Mouse (Mus musculus): Measurements from ENCODE around the gene Cntf.

Gene Cntf

DNA sequence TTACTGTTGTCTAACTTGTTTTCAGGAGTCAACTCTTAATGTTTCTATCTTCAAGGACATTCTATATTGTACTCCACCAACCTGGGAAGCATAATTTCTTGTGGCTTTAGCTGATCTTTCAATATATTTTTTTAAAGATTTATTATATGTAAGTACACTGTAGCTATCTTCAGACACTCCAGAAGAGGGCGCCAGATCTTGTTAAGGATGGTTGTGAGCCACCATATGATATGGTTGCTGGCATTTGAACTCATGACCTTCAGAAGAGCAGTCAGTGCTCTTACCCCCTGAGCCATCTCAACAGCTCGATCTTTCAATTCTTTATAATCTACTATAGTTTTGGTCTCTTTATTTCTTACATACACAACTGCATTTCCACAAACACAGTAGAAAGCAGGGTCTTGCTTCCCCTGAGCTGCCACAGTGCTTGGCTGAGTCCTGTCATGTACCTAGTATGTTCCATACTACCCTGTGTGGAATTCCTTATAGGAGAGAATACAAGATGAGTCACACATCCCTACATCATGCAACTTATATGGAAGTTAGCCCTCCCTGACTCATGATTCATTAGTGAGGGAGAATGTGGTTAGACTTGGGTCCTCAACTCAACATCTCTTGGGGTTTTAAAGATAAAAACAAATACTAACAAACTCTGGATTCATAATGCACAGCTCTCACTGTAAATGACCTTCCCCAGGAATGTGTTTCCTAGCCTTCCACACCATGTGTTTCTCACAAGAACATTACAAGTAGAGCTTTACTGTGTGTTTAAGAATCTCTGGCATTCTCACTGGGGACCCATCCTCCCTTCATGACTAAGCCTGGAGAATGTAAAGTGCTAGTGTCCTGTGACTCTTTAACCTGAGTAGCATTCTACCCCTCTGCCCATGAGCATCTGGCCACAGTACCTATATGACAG lies 3.0 kb downstream of the Cntf start:
- DNase-seq, result peak; percentile 12 to 38

DNA sequence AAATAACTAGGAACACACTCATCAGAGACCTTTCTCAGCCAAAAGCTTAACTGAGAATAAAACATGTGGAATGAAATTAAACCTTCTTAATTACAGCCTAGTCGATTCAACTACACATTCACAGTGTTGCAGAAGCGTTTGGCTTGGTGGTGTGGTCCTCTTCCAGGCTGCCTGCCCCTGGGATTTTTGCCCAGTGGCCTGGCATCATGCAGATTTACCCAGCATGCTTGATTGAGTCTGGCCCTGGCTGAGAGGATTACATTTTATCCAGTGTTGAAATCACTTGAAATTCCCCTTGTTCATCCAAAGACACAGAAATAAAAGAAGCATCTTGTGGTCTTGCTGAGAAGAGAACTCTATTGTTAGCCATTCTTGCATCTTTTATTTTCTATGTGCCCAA lies 5.8 kb downstream of the Cntf start:
- DNase-seq, result peak; percentile 46 to 68

DNA sequence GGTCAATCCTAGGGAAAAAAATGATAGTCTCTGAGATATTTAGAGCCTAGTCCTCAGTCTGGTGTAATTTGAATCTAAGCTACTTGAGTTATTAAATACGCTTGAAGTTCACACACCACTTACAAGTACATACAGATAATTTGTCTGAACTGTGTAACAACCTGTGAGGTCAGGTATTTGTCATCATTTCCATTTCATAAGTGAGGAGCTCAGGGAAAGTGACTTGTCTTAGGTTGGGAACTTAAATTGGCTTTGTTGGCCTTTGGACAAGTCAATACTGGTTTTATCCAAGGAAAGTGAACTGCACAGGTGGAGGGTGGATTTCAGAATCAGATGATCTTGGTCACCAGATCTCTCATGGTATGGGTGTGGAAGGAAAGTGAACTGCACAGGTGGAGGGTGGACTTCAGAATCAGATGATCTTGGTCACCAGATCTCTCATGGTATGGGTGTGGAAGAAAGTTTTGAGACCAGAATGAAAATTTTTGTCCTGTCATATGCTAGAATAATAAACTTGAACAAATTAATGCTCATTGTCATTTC lies 6.4 kb downstream of the Cntf start:
- no peak for DNase-seq

DNA sequence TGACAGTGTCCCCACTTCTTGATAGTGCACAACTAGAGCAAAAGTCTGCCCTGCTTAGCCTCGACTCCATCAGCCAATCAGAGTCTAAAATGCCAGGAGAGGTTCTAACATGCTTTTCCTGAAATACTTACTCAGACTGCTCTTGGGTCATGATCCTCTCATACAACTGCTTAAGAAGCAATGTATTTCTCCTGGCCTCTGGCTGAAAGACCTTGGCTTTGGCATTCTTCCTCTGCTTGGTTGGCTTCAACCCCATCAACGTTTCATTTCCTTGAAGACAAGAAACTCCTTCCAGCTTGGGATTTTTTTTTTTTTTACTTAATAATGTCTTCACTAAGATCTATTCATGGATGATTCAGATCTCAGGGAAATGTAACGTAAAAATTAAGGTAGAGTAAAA lies 9.1 kb downstream of the Cntf start:
- DNase-seq, result no peak

DNA sequence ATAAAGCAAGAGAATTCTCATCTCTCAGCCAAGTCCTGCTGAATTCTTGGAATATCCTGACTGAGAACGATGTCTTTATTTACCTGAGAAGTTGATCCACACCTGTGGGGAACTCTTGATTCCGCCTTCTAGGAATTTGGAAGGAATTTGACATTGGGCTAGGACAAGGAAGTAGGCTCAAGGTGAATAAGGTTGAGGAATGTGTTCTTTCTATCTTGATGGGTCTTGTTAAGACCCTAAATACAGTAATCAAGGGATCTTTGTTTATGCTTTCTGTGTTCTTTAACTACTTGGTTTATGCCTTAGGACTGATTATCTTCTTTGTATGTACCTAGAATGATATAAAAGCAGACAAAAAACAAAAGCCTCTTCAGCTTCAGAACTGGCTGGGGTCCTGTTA lies 33.5 kb downstream of the Cntf start:
- DNase-seq, result no peak

DNA sequence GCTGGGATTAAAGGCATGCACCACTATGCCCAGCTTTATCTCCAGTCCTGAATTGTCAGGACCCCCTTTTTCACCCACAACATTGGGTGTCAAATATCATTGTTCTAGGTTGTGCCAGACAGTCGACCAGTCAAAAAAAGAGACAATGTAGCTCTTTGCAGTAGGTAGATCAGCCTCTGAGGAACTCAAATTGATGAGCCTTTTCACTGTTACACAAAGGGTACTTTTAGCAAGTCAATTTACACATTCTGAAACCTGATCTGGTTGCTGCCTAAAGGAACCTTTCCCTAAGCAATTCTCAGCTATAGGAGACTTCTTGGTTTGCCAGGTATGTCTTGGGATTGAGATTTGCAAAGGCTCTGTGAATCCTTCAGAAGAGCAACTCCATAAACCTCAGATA lies 34.4 kb downstream of the Cntf start:
- no peak for DNase-seq

DNA sequence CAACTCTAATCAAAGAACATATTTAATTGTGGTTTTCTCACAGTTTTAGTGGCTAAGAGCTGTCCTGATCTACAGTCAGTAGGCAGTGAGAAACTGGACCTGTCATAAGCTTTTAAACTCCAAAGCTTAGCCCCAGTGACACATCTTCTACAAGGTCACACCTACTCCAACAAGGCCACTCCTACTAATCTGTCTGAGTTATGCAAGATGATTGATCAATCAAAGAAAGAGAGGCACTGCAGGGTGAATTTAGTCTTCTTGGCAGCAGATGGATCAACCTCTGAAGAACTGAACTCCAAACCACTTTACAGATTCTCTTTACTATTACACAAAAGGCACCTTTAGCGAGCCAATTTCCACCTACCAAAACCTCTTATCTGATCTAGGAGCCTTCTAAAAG lies 39.6 kb downstream of the Cntf start:
- DNase-seq, result no peak

DNA sequence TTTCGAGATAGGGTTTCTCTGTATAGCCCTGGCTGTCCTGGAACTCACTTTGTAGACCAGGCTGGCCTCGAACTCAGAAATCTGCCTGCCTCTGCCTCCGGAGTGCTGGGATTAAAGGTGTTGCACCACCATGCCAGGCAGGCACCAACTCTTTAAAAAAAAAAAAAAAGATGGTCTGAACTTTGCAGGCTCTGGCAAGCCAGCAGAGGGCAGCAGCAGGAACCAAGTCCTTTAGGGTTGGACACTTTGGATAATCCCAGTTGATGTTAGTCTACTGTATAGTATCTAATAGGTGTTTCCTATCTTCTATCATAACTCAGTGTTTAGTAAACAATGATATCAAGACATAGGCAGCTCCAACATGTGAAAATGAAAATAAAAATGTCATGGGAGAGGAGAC lies 43.1 kb downstream of the Cntf start:
- peak; percentile 50 to 85 for DNase-seq

DNA sequence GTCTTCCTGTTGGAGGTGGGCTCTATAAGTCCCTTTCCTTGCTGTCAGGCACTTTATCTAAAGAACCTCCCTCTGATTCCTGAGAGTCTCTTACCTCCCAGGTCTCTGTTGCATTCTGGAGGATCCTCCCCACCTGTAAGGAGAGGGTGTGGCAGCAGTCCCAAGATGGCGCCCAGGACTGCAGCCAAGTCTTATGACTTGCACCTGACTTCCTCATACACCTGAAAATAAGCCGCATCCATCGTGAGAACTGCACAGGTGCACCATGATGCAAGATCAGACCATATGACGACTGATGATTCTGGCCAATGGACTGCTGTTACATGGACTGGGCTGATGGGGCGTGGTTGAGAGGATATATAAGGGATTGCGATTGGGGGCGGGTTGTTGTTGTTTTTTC lies 43.8 kb downstream of the Cntf start:
- peak in 1 of 2 experiments; percentile 46 for DNase-seq

DNA sequence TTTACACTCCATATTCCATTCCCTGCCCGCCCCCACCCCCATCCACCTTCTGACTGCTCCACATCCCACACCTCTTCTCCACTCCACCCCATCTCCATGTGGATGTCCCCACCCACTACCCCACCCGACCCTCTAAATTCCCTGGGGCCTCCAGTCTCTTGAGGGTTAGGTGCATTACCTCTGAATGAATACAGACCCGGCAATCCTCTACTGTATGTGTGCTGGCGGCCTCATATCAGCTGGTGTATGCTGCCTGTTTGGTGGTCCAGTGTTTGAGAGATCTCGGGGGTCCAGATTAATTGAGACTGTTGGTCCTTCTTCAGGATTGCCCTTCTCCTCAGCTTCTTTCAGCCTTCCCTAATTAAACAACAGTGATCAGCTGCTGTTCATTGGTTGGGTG lies 44.5 kb downstream of the Cntf start:
- DNase-seq, result peak in 1 of 2 experiments; percentile 60

DNA sequence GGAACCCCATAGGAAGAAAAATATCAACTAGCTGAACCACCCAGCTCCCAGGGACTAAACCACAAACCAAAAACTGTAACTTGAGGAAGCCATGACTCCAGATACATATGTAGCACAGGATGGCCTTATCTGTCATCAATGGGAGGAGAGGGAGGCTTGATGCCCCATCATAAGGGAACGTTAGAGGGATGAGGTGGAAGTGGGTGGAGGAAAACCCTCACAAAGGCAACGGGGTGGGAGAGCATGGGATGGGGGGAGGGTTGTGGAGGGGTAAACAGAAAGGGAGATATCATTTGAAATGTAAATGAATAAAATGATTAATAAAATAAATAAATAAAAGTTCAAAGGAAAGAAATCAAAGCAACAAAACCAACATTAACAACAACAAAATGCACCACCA lies 45.0 kb downstream of the Cntf start:
- DNase-seq, result peak in 1 of 2 experiments; percentile 56

DNA sequence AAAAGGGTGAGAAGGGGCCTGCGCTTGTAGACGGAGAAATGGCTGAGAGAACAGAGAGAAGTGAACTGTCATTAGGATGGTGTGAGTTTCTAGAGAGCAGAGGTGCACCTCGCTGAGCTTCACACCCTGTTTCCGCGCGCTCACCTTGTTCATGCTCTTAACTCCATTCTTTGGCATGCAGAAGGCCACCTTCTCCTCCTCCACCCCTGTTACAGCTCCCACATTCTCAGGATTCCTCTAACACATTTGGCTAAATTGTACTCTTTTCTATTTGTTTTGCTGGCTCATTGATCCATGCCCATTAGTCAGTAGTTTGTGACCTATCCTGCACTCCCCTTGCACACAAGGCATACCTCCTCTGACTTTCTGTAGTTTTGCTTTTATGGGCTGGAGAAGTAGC lies 46.2 kb downstream of the Cntf start:
- DNase-seq, result no peak
